Mouse (Mus musculus): ENCODE measurements at regions not wholly inside any gene's neighbourhood (a gene's known extent, or its start where the extent isn't known, plus 50 kb on each side); places are given as distances from the start of the nearest gene placed in this dataset.

DNA sequence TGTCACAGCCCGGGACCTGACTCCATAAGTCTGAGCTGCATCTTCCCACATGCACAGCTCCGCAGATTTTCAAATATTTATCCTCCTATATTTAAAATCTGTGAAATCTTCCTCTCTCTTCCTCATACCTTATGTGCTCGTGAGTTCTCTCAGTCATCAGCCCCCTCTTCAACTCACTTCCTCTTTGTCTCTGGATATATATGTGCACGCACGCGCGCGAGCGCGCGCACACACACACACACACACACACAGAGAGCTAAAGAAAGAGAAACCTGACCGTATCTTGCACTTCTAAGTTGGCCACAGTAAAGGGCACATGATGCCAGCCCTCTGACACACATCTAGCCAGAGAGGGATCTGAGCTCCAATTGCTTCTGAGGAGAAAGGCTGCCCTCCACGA is 159.7 kb upstream of the Sdk2 start:
- 78% methylated on average over 13 of the region's 13 CpGs for WGBS
- H3K4me1 ChIP-seq (ENCODE audit: control insufficient read depth, insufficient read depth, low read length), result no peaks in the 10 kb centered on the region
- TF ChIP-seq POLR2A (IDR thresholded peaks at IDR 0.05; ENCODE audit: borderline replicate concordance, extremely low read depth, low read depth, low read length) (no peak), CTCF (IDR thresholded peaks at IDR 0.05; ENCODE audit: insufficient read depth, low read length) (no peak)
- no peak overlapping the region for H3K4me3 ChIP-seq (replicated peaks; ENCODE audit: extremely low read depth, low read depth, low read length)
- no peak for DNase-seq

DNA sequence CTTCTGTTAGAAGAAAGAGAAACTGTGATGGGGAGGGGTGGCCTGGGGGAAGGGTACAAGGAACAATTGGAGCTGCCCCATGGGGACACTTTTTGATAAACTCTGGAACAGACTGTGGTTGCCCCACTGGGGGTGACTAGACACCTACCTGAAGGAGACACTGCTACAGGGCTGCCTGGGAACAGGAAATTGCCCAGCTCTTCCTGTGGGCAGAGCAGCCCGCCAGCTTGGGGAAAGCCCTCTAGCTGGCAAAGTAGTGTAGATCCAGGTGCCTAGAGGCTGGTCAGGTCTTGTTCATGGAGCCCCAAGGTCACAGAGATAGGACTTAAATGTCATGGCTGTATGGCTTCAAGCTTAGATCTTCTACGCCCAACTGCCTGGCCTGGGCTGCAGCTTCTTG is 157.9 kb upstream of the Sdk2 start:
- TF ChIP-seq CTCF (IDR thresholded peaks at IDR 0.05; ENCODE audit: insufficient read depth, low read length) (no peak), POLR2A (IDR thresholded peaks at IDR 0.05; ENCODE audit: borderline replicate concordance, extremely low read depth, low read depth, low read length) (no peak)
- WGBS, result 74% methylated on average over 2 of the region's 2 CpGs

DNA sequence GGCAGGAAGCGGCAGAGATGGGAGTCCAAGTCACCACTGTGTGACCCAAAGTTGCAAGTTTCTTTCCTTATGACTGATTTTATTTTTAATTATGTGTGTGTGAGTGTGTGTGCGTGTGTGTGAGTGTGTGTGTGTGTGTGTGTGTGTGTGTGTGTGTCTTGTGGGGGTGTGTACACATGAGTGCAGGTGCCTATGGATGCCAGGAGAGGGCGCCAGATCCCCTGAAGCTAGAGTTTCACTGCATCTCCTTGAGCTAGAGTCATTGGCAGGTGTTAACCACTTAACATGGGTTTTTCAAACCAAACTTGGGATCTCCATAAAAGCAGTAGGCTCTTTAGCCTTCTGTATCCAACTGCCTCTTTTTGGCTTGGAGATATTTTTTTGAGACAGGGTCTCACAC is 156.2 kb upstream of the Sdk2 start:
- Histone ChIP-seq H3K4me3 (replicated peaks; ENCODE audit: extremely low read depth, low read depth, low read length) (no peak overlapping the region), H3K4me1 (ENCODE audit: control insufficient read depth, insufficient read depth, low read length) (no peaks in the 10 kb centered on the region)
- 78% methylated on average over 3 of the region's 3 CpGs for WGBS
- DNase-seq, result no peak
- TF ChIP-seq POLR2A (IDR thresholded peaks at IDR 0.05; ENCODE audit: borderline replicate concordance, extremely low read depth, low read depth, low read length) (no peak), CTCF (IDR thresholded peaks at IDR 0.05; ENCODE audit: insufficient read depth, low read length) (no peak)

More for the DNA sequence above, 157.9 kb upstream of the Sdk2 start:
- H3K4me1 ChIP-seq (ENCODE audit: control insufficient read depth, insufficient read depth, low read length), result no peaks in the 10 kb centered on the region
- H3K4me3 ChIP-seq (replicated peaks; ENCODE audit: extremely low read depth, low read depth, low read length), result no peak overlapping the region
- DNase-seq, result no peak

DNA sequence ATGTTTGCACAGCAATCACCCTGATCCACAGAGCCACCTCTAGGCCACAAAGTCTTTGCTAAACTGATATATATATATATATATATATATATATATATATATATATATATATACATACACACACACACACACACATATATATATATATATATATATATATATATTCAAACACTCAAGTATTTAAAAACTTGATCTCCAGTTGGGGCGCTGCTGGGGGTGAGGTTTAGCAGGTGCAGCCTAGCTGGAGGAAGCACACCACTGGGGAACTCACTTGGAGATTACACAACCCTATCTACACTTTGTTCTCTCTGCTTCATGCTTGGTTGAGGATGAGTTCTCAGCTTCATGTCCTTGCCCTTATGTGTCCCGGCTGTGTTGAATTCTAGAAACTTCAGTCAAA is 153.6 kb upstream of the Sdk2 start:
- 89% methylated on average over 2 of the region's 2 CpGs for WGBS
- no peak for DNase-seq
- Histone ChIP-seq H3K4me1 (ENCODE audit: control insufficient read depth, insufficient read depth, low read length) (no peaks in the 10 kb centered on the region), H3K4me3 (replicated peaks; ENCODE audit: extremely low read depth, low read depth, low read length) (no peak overlapping the region)
- TF ChIP-seq POLR2A (IDR thresholded peaks at IDR 0.05; ENCODE audit: borderline replicate concordance, extremely low read depth, low read depth, low read length), result no peak
- TF ChIP-seq CTCF (IDR thresholded peaks at IDR 0.05; ENCODE audit: insufficient read depth, low read length), result no peak

DNA sequence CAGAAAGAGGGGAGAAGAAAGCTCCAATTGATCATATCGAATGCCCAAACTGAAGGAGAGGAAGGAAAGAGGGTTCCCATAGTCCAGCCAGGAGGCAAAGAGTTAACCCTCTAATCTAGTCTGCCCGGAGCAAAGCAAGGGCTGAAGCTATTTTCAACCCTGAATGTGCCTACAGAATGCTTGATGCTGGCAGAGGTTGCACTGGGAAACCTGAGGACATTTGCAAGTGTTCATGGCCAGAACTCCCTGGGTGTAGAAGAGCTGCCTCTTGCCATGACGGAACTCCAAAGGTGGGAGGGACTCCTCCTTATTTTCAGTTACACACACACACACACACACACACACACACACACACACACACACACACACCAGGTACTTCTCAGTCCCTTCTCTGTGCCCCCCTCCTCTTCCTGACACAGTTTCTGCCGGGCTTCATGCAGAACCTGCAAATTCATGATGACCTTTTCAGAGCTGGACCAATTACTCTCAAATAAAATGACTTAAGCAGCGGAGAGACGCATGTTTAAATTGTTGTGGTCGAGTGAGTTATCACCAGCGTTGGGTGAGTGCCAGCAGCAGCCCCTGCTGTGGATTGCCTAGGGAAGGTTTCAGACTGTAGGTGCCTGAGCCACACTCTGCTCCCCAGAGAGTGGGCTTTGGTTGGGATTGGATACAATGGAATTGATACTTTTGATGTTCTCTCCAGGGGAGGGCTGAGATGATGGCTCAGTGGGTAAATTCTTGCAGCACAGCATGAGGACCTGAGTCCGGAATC is 152.1 kb upstream of the Sdk2 start:
- DNase-seq, result no peak
- no peak for TF ChIP-seq POLR2A (IDR thresholded peaks at IDR 0.05; ENCODE audit: borderline replicate concordance, extremely low read depth, low read depth, low read length)
- Histone ChIP-seq H3K4me1 (ENCODE audit: control insufficient read depth, insufficient read depth, low read length) (no peaks in the 10 kb centered on the region), H3K4me3 (replicated peaks; ENCODE audit: extremely low read depth, low read depth, low read length) (no peak overlapping the region)
- 36% methylated on average over 9 of the region's 9 CpGs for WGBS

DNA sequence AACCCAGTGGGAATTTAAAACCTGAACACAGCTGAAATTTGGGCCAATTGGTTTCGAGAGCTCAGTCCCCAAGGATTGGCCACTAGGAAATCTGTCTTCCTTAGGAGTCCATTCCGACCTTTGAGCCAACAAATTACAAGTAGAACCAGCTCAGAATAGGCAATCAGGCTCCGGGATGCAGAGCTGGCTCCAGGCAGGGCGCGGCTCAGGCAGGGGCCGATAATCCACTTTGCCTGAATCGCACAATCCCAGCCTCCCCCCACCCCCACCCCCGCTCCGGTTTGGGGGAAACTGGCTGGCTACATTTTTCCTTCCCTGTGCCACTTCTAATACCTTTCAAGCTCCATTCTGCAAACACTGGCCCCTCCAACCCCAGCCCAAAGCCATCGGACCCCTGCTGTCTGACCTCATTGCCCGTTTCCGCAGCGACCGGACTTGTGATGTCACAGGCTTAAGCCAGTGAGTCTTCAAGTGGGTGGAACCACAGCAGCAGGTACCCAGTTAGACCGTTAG is 150.5 kb upstream of the Sdk2 start:
- DNase-seq, result no peak
- 17% methylated on average over 15 of the region's 15 CpGs for WGBS
- Histone ChIP-seq H3K4me3 (replicated peaks; ENCODE audit: extremely low read depth, low read depth, low read length) (no peak overlapping the region), H3K4me1 (ENCODE audit: control insufficient read depth, insufficient read depth, low read length) (no peaks in the 10 kb centered on the region)
- TF ChIP-seq CTCF (IDR thresholded peaks at IDR 0.05; ENCODE audit: insufficient read depth, low read length) (no peak), POLR2A (IDR thresholded peaks at IDR 0.05; ENCODE audit: borderline replicate concordance, extremely low read depth, low read depth, low read length) (no peak)

DNA sequence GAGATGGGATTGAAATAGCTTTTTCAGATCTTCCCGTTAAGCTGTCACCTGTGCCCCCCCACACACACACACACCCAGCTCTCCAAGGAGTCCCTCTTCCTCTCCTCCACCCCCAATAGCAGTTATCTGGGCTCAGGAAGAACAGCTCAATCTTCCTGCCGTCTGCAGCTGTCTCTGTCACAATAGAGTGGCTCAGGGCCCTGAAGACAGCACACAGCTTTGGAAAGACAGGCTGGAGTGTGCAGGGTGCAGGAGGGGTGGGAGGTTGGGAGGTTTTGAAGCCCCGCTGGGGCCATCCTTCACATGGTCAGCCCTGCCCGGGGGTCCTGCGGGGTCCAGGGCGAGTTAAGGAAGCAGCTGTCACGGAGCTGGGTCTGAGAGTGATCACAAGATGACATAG is 149.6 kb upstream of the Sdk2 start:
- TF ChIP-seq POLR2A (IDR thresholded peaks at IDR 0.05; ENCODE audit: borderline replicate concordance, extremely low read depth, low read depth, low read length), result no peak
- TF ChIP-seq CTCF (IDR thresholded peaks at IDR 0.05; ENCODE audit: insufficient read depth, low read length), result no peak
- DNase-seq, result no peak
- H3K4me1 ChIP-seq (ENCODE audit: control insufficient read depth, insufficient read depth, low read length), result no peaks in the 10 kb centered on the region
- no peak overlapping the region for H3K4me3 ChIP-seq (replicated peaks; ENCODE audit: extremely low read depth, low read depth, low read length)
- 21% methylated on average over 7 of the region's 7 CpGs for WGBS

DNA sequence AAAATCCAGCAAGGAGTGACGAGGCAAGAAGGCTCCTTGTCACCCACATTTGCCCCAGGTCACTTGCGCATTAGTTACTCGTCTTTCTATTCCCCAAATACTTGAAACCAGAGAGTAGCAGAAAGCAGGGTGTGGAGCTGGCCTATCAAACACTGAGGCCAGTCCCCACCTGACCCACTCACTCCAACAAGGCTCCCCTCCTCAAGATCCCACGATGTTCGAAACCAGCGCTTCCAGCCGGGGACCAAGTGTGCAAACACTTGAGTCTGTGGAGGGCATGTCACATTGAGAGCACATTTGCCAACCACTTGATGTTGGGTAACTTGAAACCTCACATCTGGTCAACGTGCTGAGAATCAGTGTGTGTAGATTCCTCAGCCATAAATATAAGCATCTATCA is 148.4 kb upstream of the Sdk2 start:
- no peak overlapping the region for H3K4me3 ChIP-seq (replicated peaks; ENCODE audit: extremely low read depth, low read depth, low read length)
- no peak for DNase-seq
- TF ChIP-seq POLR2A (IDR thresholded peaks at IDR 0.05; ENCODE audit: borderline replicate concordance, extremely low read depth, low read depth, low read length), result no peak
- no peak for TF ChIP-seq CTCF (IDR thresholded peaks at IDR 0.05; ENCODE audit: insufficient read depth, low read length)
- WGBS, result 61% methylated on average over 8 of the region's 8 CpGs
- H3K4me1 ChIP-seq (ENCODE audit: control insufficient read depth, insufficient read depth, low read length), result no peaks in the 10 kb centered on the region

DNA sequence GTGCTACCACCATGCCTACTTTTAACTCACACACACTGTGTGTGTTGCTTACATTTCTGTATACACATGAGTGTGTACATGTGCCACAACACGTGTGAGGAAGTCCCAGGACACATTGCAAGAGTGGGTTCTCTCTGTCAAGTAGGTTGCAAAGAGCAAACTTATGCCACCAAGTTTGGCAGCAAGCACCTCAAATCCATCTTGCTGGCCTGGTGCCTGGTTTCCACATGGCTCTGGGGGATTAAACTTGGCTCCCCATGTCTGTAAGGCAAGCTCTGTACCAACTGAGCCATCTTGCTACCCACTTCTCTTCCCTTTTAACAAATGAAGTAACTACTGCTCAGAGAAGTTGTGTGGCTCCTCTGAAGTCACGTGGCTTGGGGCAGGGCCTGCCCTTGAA is 145.3 kb upstream of the Sdk2 start:
- DNase-seq, result no peak
- no peaks in the 10 kb centered on the region for H3K4me1 ChIP-seq (ENCODE audit: control insufficient read depth, insufficient read depth, low read length)
- no peak overlapping the region for H3K4me3 ChIP-seq (replicated peaks; ENCODE audit: extremely low read depth, low read depth, low read length)
- WGBS, result 46% methylated on average over 2 of the region's 2 CpGs
- TF ChIP-seq CTCF (IDR thresholded peaks at IDR 0.05; ENCODE audit: insufficient read depth, low read length) (no peak), POLR2A (IDR thresholded peaks at IDR 0.05; ENCODE audit: borderline replicate concordance, extremely low read depth, low read depth, low read length) (no peak)

DNA sequence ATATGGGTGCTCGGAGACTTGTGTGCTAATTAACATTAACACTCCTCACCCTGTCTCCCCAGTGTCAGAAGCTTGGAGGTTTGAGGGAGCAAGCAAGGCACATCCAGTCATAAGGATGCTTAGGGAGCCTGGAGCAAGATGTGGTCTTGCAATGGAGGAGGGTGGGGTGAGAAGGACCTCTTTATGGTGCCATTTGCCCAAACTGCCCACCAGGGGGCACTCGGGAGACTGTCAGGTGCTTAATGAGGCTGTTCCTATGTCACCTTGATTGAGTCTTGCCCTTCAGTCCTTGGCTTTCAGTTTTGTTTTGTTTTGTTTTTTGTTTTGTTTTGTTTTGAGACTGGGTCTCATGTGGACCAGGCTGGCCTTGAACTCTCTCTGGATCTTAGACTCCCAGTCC is 138.3 kb upstream of the Sdk2 start:
- peak; percentile 32 for DNase-seq
- 49% methylated on average over 2 of the region's 2 CpGs for WGBS
- TF ChIP-seq POLR2A (IDR thresholded peaks at IDR 0.05; ENCODE audit: borderline replicate concordance, extremely low read depth, low read depth, low read length) (no peak), CTCF (IDR thresholded peaks at IDR 0.05; ENCODE audit: insufficient read depth, low read length) (peak; percentile 75)
- Histone ChIP-seq H3K4me1 (ENCODE audit: control insufficient read depth, insufficient read depth, low read length) (no peaks in the 10 kb centered on the region), H3K4me3 (replicated peaks; ENCODE audit: extremely low read depth, low read depth, low read length) (no peak overlapping the region)

Measured in lung, adult 2 months (tissue).